Mouse (Mus musculus): ENCODE measurements around the gene Sept9. TPM values are rescaled to one million over a fixed set of nuclear protein-coding genes. Genes with fewer than 3 reads are reported as not detected.

Gene Sept9
- polyA plus RNA-seq, 1 experiment from 2014 or later, result 166 TPM

DNA sequence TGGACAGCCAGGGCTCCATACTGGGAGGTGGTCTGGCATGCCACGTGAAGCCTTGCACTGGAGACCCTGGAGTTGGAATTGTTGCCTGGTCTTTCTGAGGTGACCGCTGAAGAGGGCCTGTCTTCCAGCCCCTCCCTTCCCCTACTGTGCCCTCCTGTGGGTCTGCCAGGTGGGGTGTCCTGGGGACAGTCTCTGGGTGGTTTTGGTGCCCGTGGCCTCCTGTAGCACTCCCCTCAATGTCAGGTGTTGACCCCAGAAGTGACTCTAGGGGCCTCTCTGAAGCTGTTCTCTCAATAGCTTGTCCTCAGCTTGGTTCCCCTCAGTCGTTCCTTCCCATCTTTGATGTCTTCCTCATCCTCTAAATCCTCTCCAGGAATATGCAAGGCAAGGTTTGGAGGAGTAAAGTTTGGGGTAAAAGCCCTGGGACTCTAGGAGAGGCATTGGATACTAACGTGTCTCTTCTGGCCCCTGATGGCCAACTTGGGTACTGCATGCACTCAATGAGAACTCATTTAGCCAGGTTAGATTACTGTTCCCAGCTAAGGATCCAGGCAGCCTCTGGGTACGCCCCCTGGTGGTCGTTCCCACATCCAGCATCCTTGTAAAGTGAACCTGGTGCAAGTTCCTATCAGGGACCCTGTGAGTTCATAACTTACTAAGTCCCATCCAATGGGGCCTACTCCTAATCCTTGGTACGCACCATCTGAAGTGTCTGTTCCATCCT is 158.6 kb downstream of the Sept9 start:
- no peak overlapping the region for H3K4me3 ChIP-seq (replicated peaks)
- H3K27ac ChIP-seq, result no peak overlapping the region
- H3K4me1 ChIP-seq (replicated peaks), result 0 out of 2 replicates have a peak, but pooled peaks cover 3% of the 10 kb centered on the region
- H3K4me2 ChIP-seq (replicated peaks), result no peak overlapping the region
- no peak overlapping the region for H3K9ac ChIP-seq
- H3K36me3 ChIP-seq, result peaks cover 74% of the 10 kb centered on the region
- H3K9me3 ChIP-seq, result no peaks in the 10 kb centered on the region
- ATAC-seq, result peak; percentile 56
- WGBS, result 37% methylated on average over 8 of the region's 8 CpGs
- H3K27me3 ChIP-seq (replicated peaks), result no peaks in the 10 kb centered on the region

- Histone ChIP-seq H3K27ac (no peak overlapping the region), H3K4me1 (replicated peaks) (0 out of 2 replicates have a peak, but pooled peaks cover 3% of the 10 kb centered on the region), H3K9ac (no peak overlapping the region), H3K4me3 (replicated peaks) (no peak overlapping the region), H3K9me3 (no peaks in the 10 kb centered on the region), H3K27me3 (replicated peaks) (no peaks in the 10 kb centered on the region), H3K4me2 (replicated peaks) (no peak overlapping the region), H3K36me3 (peaks cover 70% of the 10 kb centered on the region)
- ATAC-seq, result peak; percentile 35
- WGBS, result 64% methylated on average over 10 of the region's 10 CpGs
Observed at GRCm38 (mm10) chr11:117359161-117359560, 159.7 kb downstream of the Sept9 start.

DNA sequence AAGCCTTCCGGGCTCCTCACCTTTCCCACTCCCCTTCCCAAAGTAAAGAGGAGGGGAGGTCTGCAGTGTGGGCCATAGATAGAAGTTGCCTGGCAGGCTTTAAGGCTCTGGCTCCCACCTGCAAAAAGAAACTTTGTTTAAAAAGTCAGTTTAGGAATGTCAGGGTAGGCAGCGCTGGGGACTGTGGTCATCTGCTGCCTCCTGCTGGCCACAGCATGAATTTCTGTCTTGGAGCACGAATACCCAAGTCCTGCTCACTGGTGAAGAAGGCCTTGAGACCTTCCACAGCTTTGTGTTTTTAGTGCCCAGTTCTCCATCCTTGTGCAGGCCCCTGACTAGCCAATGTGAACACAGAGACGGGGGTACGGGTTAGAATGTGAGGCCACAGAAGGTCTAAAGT is 160.4 kb downstream of the Sept9 start:
- 60% methylated on average over 5 of the region's 5 CpGs for WGBS
- Histone ChIP-seq H3K36me3 (peaks cover 63% of the 10 kb centered on the region), H3K9me3 (no peaks in the 10 kb centered on the region), H3K9ac (no peak overlapping the region), H3K27ac (no peak overlapping the region), H3K4me3 (replicated peaks) (no peak overlapping the region), H3K27me3 (replicated peaks) (no peaks in the 10 kb centered on the region), H3K4me2 (replicated peaks) (no peak overlapping the region), H3K4me1 (replicated peaks) (0 out of 2 replicates have a peak, but pooled peaks cover 3% of the 10 kb centered on the region)
- no peak for ATAC-seq

GRCm38 (mm10) chr11:117360561-117360960 is 161.1 kb downstream of the Sept9 start:
- peaks cover 56% of the 10 kb centered on the region for H3K36me3 ChIP-seq
- H3K4me2 ChIP-seq (replicated peaks), result no peak overlapping the region
- WGBS, result 75% methylated on average over 7 of the region's 7 CpGs

GRCm38 (mm10) chr11:117362307-117362706 is 162.8 kb downstream of the Sept9 start:
- H3K4me2 ChIP-seq (replicated peaks), result no peak overlapping the region
- WGBS, result 90% methylated on average over 2 of the region's 2 CpGs
- ATAC-seq, result no peak

More at GRCm38 (mm10) chr11:117360561-117360960, 161.1 kb downstream of the Sept9 start:
- Histone ChIP-seq H3K9ac (no peak overlapping the region), H3K4me1 (replicated peaks) (0 out of 2 replicates have a peak, but pooled peaks cover 3% of the 10 kb centered on the region), H3K9me3 (no peaks in the 10 kb centered on the region), H3K27ac (no peak overlapping the region), H3K27me3 (replicated peaks) (no peaks in the 10 kb centered on the region), H3K4me3 (replicated peaks) (no peak overlapping the region)
- ATAC-seq, result no peak

GRCm38 (mm10) chr11:117363918-117364317 is 164.5 kb downstream of the Sept9 start:
- 60% methylated on average over 3 of the region's 3 CpGs for WGBS
- H3K4me2 ChIP-seq (replicated peaks), result no peak overlapping the region
- ATAC-seq, result 0 out of 2 replicates have a peak, but pooled peaks have one; percentile 44
- H3K9me3 ChIP-seq, result no peaks in the 10 kb centered on the region
- H3K9ac ChIP-seq, result no peak overlapping the region
- no peaks in the 10 kb centered on the region for H3K27me3 ChIP-seq (replicated peaks)
- no peaks in the 10 kb centered on the region for H3K4me1 ChIP-seq (replicated peaks)
- H3K27ac ChIP-seq, result no peak overlapping the region
- H3K4me3 ChIP-seq (replicated peaks), result no peak overlapping the region
- H3K36me3 ChIP-seq, result peaks cover 29% of the 10 kb centered on the region

More at GRCm38 (mm10) chr11:117362307-117362706, 162.8 kb downstream of the Sept9 start:
- H3K9ac ChIP-seq, result no peak overlapping the region
- 0 out of 2 replicates have a peak, but pooled peaks cover 3% of the 10 kb centered on the region for H3K4me1 ChIP-seq (replicated peaks)
- H3K4me3 ChIP-seq (replicated peaks), result no peak overlapping the region
- no peak overlapping the region for H3K27ac ChIP-seq
- H3K9me3 ChIP-seq, result no peaks in the 10 kb centered on the region
- peaks cover 40% of the 10 kb centered on the region for H3K36me3 ChIP-seq
- no peaks in the 10 kb centered on the region for H3K27me3 ChIP-seq (replicated peaks)

DNA sequence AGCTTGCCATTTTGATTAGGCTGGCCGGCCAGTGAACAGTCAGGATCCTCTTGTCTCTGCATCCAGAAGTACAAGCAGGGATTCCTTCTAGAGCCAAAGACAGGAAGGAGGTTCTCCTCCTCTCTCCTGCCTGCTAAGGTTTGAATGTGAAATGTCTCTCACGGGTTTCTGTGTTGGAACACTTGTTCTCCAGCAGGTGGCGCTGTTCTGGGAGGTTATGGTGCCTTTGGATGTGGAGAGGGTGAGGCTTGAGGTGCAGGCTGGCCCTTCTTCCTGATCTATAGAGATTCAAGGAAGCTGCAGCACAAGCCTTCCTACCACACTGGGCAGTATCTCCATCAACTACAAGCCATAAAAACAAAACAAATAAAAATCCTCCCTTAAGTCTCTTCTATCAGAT is 167.0 kb downstream of the Sept9 start:
- WGBS, result 18% methylated on average over 3 of the region's 3 CpGs
- H3K27ac ChIP-seq, result no peak overlapping the region
- ATAC-seq, result no peak
- H3K4me1 ChIP-seq (replicated peaks), result peaks cover 10% of the 10 kb centered on the region
- H3K27me3 ChIP-seq (replicated peaks), result no peaks in the 10 kb centered on the region
- H3K36me3 ChIP-seq, result peaks cover 10% of the 10 kb centered on the region
- no peaks in the 10 kb centered on the region for H3K9me3 ChIP-seq
- no peak overlapping the region for H3K4me3 ChIP-seq (replicated peaks)
- H3K4me2 ChIP-seq (replicated peaks), result no peak overlapping the region
- no peak overlapping the region for H3K9ac ChIP-seq

- peaks cover 5% of the 10 kb centered on the region for H3K36me3 ChIP-seq
- no peak overlapping the region for H3K4me2 ChIP-seq (replicated peaks)
- H3K27ac ChIP-seq, result no peak overlapping the region
- 86% methylated on average over 7 of the region's 7 CpGs for WGBS
- H3K4me3 ChIP-seq (replicated peaks), result no peak overlapping the region
- no peaks in the 10 kb centered on the region for H3K9me3 ChIP-seq
- no peaks in the 10 kb centered on the region for H3K27me3 ChIP-seq (replicated peaks)
- H3K4me1 ChIP-seq (replicated peaks), result peaks cover 10% of the 10 kb centered on the region
- no peak for ATAC-seq
- no peak overlapping the region for H3K9ac ChIP-seq
Observed at GRCm38 (mm10) chr11:117366861-117367357, 167.4 kb downstream of the Sept9 start.

DNA sequence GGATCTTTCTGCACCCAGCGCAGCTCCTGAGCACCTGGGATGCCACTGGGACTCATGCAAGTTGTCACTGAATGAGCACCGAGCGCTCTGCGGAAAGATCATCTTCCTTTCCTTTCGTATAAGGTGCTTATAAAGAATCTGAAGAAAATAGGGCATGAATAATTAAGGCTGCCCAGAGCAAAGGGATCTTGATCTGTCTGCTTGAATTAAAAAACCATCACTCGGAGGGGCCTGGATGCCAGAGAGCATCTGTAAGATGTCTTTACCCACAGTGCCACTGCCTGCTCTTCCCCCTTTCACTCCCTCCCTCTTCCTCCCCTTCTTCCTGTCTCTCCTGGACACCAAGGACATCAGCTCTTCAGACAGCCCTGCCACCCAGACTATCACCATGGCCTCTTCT is 168.5 kb downstream of the Sept9 start:
- Histone ChIP-seq H3K4me1 (replicated peaks) (peaks cover 10% of the 10 kb centered on the region), H3K9me3 (no peaks in the 10 kb centered on the region), H3K9ac (no peak overlapping the region), H3K4me2 (replicated peaks) (no peak overlapping the region), H3K27me3 (replicated peaks) (no peaks in the 10 kb centered on the region), H3K4me3 (replicated peaks) (no peak overlapping the region), H3K36me3 (no peaks in the 10 kb centered on the region), H3K27ac (no peak overlapping the region)
- WGBS, result 91% methylated on average over 6 of the region's 6 CpGs
- ATAC-seq, result no peak

DNA sequence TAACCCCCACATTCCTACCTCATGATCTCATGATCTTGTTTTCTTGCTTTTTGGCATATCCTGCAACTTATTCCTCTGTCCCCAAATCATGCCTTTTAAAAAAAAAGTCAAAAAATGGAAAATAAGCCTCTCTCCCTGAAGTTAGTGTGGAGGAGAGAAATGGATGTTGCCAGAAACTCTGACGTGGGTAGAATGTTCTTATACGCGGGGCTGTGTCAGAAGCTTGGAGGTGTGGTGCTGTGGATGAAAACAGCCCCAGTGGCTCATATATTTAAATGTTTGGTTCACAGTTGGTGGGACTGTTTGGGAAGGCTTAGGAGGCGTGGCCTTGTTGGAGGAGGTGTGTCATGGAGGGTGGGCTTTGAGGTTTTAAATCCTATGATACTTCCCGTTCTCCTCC is 169.9 kb downstream of the Sept9 start:
- no peak for ATAC-seq
- Histone ChIP-seq H3K27ac (no peak overlapping the region), H3K4me3 (replicated peaks) (no peak overlapping the region), H3K4me2 (replicated peaks) (no peak overlapping the region), H3K9ac (no peak overlapping the region), H3K9me3 (no peaks in the 10 kb centered on the region), H3K36me3 (no peaks in the 10 kb centered on the region), H3K27me3 (replicated peaks) (no peaks in the 10 kb centered on the region), H3K4me1 (replicated peaks) (peaks cover 15% of the 10 kb centered on the region)
- 89% methylated on average over 5 of the region's 5 CpGs for WGBS

DNA sequence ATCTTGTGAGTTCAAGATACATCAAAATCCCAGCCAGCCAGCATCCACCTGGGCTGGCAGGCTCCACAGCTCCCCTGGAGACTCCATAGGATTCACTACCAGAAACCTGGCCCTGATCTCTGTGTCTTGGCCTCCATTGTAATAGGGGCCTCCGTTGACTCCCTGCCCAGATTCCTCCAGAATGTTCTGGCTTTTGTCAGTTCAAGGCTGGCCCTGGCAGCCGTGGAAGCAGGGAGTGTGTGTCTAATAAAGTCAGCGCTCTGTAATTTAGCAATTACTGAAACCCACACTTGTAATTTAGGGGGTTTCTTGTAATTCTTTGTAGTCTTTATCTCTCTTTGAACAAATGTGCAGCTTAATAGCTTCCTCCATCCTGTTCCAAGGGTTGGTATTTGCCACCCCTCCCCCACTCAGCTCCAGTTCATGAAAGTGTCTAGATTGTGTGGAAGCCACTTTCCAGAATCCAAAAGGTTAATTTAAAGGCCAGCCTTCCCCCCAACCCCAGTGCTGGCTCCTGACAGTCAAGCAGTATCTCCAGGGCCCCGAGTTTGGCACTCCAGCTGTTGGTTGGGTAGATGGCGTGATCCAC is 170.9 kb downstream of the Sept9 start:
- H3K9ac ChIP-seq, result no peak overlapping the region
- H3K4me3 ChIP-seq (replicated peaks), result no peak overlapping the region
- H3K27me3 ChIP-seq (replicated peaks), result no peaks in the 10 kb centered on the region
- no peaks in the 10 kb centered on the region for H3K9me3 ChIP-seq
- 0 out of 2 replicates have a peak, but pooled peaks have one; percentile 36 for ATAC-seq
- 0 out of 2 replicates have a peak overlapping the region, but pooled peaks have one; percentile 40 for H3K27ac ChIP-seq
- peaks cover 19% of the 10 kb centered on the region for H3K4me1 ChIP-seq (replicated peaks)
- no peaks in the 10 kb centered on the region for H3K36me3 ChIP-seq
- 43% methylated on average over 5 of the region's 5 CpGs for WGBS
- no peak overlapping the region for H3K4me2 ChIP-seq (replicated peaks)

GRCm38 (mm10) chr11:117372537-117372936 is 173.1 kb downstream of the Sept9 start:
- Histone ChIP-seq H3K36me3 (no peaks in the 10 kb centered on the region), H3K9me3 (no peaks in the 10 kb centered on the region), H3K27me3 (replicated peaks) (no peaks in the 10 kb centered on the region), H3K4me1 (replicated peaks) (peaks cover 19% of the 10 kb centered on the region), H3K9ac (no peak overlapping the region), H3K4me2 (replicated peaks) (no peak overlapping the region), H3K27ac (no peak overlapping the region), H3K4me3 (replicated peaks) (no peak overlapping the region)
- WGBS, result 89% methylated on average over 10 of the region's 10 CpGs
- ATAC-seq, result no peak
